Mouse (Mus musculus): ENCODE results near the gene Scn10a. TPM values are rescaled to one million over a fixed set of nuclear protein-coding genes. Genes with fewer than 3 reads are reported as not detected.

Scn10a gene
- 0.02 TPM in 1 of 2 replicates, not detected in the other for polyA plus RNA-seq (2015; fragmentation: Nextera tagmentation; extraction: Ambion mirVana)

GRCm38 (mm10) chr9:119719222-119719621 is at the start of gene Scn10a:
Gene Scn10a, minus strand, starts transcription at chr9:119719322.
- Histone ChIP-seq H3K4me1 (replicated peaks) (no peaks in the 10 kb centered on the region), H3K4me2 (no peak within 1 kb of the TSS), H3K36me3 (replicated peaks) (no peaks in the 10 kb centered on the region), H3K9ac (no peak within 1 kb of the TSS), H3K27ac (replicated peaks) (no peak within 1 kb of the TSS), H3K9me3 (replicated peaks) (no peaks in the 10 kb centered on the region), H3K27me3 (no peaks in the 10 kb centered on the region), H3K4me3 (replicated peaks) (no peak within 1 kb of the TSS)
- no peak for ATAC-seq (ENCODE audit: insufficient read depth)
- 63% methylated on average over 11 of the region's 11 CpGs for WGBS (ENCODE audit: insufficient replicate concordance)

- ATAC-seq (ENCODE audit: insufficient read depth) = no peak
- H3K27me3 ChIP-seq = no peaks in the 10 kb centered on the region
- H3K9ac ChIP-seq = no peak overlapping the region
- 28% methylated on average over 7 of the region's 7 CpGs for WGBS (ENCODE audit: insufficient replicate concordance)
- no peaks in the 10 kb centered on the region for H3K4me1 ChIP-seq (replicated peaks)
- H3K4me3 ChIP-seq (replicated peaks) = no peak overlapping the region
- H3K4me2 ChIP-seq = no peak overlapping the region
- no peak overlapping the region for H3K27ac ChIP-seq (replicated peaks)
- H3K9me3 ChIP-seq (replicated peaks) = no peaks in the 10 kb centered on the region
- H3K36me3 ChIP-seq (replicated peaks) = no peaks in the 10 kb centered on the region
Observed at GRCm38 (mm10) chr9:119768585-119768984, 49.5 kb upstream of the Scn10a start.

- H3K27me3 ChIP-seq = no peaks in the 10 kb centered on the region
- 63% methylated on average over 3 of the region's 3 CpGs for WGBS (ENCODE audit: insufficient replicate concordance)
- H3K4me3 ChIP-seq (replicated peaks) = no peak overlapping the region
- no peak for ATAC-seq (ENCODE audit: insufficient read depth)
- no peak overlapping the region for H3K9ac ChIP-seq
- H3K27ac ChIP-seq (replicated peaks) = no peak overlapping the region
- no peaks in the 10 kb centered on the region for H3K36me3 ChIP-seq (replicated peaks)
- H3K9me3 ChIP-seq (replicated peaks) = no peaks in the 10 kb centered on the region
- no peak overlapping the region for H3K4me2 ChIP-seq
- no peaks in the 10 kb centered on the region for H3K4me1 ChIP-seq (replicated peaks)
Observed at GRCm38 (mm10) chr9:119760226-119760625, 41.1 kb upstream of the Scn10a start.

GRCm38 (mm10) chr9:119759457-119759856 is 40.3 kb upstream of the Scn10a start:
- no peak for ATAC-seq (ENCODE audit: insufficient read depth)
- H3K9ac ChIP-seq = no peak overlapping the region
- no peaks in the 10 kb centered on the region for H3K27me3 ChIP-seq
- WGBS (ENCODE audit: insufficient replicate concordance) = 68% methylated on average over 1 of the region's 1 CpGs
- no peak overlapping the region for H3K27ac ChIP-seq (replicated peaks)
- H3K4me1 ChIP-seq (replicated peaks) = no peaks in the 10 kb centered on the region
- no peaks in the 10 kb centered on the region for H3K36me3 ChIP-seq (replicated peaks)
- no peak overlapping the region for H3K4me3 ChIP-seq (replicated peaks)
- H3K4me2 ChIP-seq = no peak overlapping the region
- no peaks in the 10 kb centered on the region for H3K9me3 ChIP-seq (replicated peaks)

- Histone ChIP-seq H3K27me3 (no peaks in the 10 kb centered on the region), H3K4me3 (replicated peaks) (no peak overlapping the region)
- 6% methylated on average over 5 of the region's 5 CpGs for WGBS (ENCODE audit: insufficient replicate concordance)
Observed at GRCm38 (mm10) chr9:119751507-119751906, 32.4 kb upstream of the Scn10a start.

DNA sequence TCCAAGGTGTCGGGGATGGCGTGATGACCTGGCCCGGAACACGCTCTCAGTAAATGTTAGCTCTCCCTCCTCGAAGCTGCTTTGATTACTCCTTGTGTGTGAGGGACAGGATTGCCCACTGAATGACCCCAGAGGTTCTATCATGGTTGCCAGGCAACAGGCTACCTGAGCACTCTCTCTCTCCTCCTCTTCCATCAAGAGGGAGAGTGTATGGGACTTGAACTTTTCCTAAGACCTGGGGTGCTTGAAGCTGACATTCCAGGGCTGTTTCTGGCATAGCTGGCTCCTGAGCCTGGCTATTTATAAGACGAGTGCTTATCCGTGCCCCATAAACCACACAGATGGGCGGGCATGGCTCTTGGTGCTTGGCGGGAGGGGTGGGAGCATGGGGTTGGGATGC is 30.0 kb upstream of the Scn10a start:
- no peaks in the 10 kb centered on the region for H3K27me3 ChIP-seq
- ATAC-seq (ENCODE audit: insufficient read depth) = no peak
- no peak overlapping the region for H3K9ac ChIP-seq
- H3K36me3 ChIP-seq (replicated peaks) = no peaks in the 10 kb centered on the region
- H3K4me1 ChIP-seq (replicated peaks) = peaks cover 3% of the 10 kb centered on the region; the same call in 1 of the 2 replicates
- 53% methylated on average over 9 of the region's 9 CpGs for WGBS (ENCODE audit: insufficient replicate concordance)
- H3K27ac ChIP-seq (replicated peaks) = no peak overlapping the region
- H3K4me2 ChIP-seq = no peak overlapping the region
- no peak overlapping the region for H3K4me3 ChIP-seq (replicated peaks)
- no peaks in the 10 kb centered on the region for H3K9me3 ChIP-seq (replicated peaks)

More at GRCm38 (mm10) chr9:119751507-119751906, 32.4 kb upstream of the Scn10a start:
- H3K4me1 ChIP-seq (replicated peaks) = no peaks in the 10 kb centered on the region
- H3K27ac ChIP-seq (replicated peaks) = no peak overlapping the region
- no peak for ATAC-seq (ENCODE audit: insufficient read depth)
- H3K4me2 ChIP-seq = no peak overlapping the region
- H3K9me3 ChIP-seq (replicated peaks) = no peaks in the 10 kb centered on the region
- H3K9ac ChIP-seq = no peak overlapping the region
- H3K36me3 ChIP-seq (replicated peaks) = no peaks in the 10 kb centered on the region

GRCm38 (mm10) chr9:119743900-119744299 is 24.8 kb upstream of the Scn10a start:
- WGBS (ENCODE audit: insufficient replicate concordance) = 10% methylated on average over 4 of the region's 4 CpGs
- ATAC-seq (ENCODE audit: insufficient read depth) = no peak

DNA sequence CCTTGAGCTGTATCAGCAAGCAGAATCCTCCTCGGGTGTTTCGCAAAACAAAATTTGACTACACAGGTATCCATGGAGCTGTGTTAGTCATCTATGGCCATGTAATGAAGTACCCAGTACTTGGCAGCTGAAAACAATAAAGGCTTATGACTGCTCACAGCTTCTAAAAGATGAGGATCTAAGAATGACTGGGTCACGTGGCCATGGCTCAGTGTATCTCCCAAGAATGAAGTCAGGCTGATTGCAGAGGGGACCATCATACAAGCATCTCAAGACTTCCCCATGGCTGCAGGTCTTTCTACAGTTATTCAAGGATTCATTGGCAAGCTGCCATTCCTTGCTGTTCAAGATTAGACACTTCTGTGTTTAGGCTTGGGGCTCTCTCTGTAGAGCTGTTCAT is 24.2 kb upstream of the Scn10a start:
- Histone ChIP-seq H3K27me3 (no peaks in the 10 kb centered on the region), H3K4me1 (replicated peaks) (peaks cover 11% of the 10 kb centered on the region; the same call in 1 of the 2 replicates), H3K4me3 (replicated peaks) (no peak overlapping the region), H3K27ac (replicated peaks) (no peak overlapping the region), H3K4me2 (no peak overlapping the region), H3K9ac (no peak overlapping the region), H3K9me3 (replicated peaks) (no peaks in the 10 kb centered on the region), H3K36me3 (replicated peaks) (no peaks in the 10 kb centered on the region)
- ATAC-seq (ENCODE audit: insufficient read depth) = no peak
- 46% methylated on average over 3 of the region's 3 CpGs for WGBS (ENCODE audit: insufficient replicate concordance)

More at GRCm38 (mm10) chr9:119743900-119744299, 24.8 kb upstream of the Scn10a start:
- Histone ChIP-seq H3K27ac (replicated peaks) (no peak overlapping the region), H3K27me3 (no peaks in the 10 kb centered on the region), H3K9me3 (replicated peaks) (no peaks in the 10 kb centered on the region), H3K36me3 (replicated peaks) (no peaks in the 10 kb centered on the region), H3K4me1 (replicated peaks) (peaks cover 11% of the 10 kb centered on the region; the same call in 1 of the 2 replicates), H3K4me2 (no peak overlapping the region), H3K4me3 (replicated peaks) (no peak overlapping the region), H3K9ac (no peak overlapping the region)

DNA sequence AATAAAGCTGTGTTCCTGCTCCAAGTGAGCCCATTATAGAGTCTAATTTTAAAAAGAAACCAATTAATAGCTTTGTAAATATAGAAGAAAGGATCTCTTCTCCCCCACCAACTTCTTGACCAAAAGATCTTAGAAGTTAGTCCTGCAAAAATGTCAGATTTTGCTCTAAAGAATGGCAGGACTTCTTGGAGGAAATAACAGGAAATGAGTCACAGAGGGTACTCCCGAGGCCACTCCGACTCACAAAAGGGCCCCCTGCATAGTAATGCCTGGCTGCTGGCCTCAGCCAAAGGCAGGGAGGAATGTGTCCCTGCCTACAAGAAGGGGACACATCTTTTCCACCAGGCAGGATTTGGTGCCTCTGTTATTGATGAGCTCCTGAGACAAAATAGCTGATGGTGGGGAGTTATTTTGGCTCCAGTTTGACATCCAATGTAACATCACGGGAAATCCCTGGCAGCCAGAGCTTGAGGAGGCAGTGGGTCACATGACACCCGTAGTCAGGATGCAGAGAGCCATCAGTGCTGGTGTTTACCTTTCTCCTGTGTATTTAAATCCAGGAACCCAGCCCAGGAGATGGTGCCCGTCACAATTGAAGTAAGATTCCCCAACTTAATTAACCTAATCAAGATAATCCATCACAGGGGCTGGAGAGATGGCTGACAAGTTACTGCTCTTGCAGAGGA is 22.1 kb upstream of the Scn10a start:
- no peaks in the 10 kb centered on the region for H3K27me3 ChIP-seq
- no peak overlapping the region for H3K27ac ChIP-seq (replicated peaks)
- ATAC-seq (ENCODE audit: insufficient read depth) = no peak
- no peaks in the 10 kb centered on the region for H3K9me3 ChIP-seq (replicated peaks)
- H3K4me1 ChIP-seq (replicated peaks) = peaks cover 11% of the 10 kb centered on the region; the same call in 1 of the 2 replicates
- H3K36me3 ChIP-seq (replicated peaks) = no peaks in the 10 kb centered on the region
- no peak overlapping the region for H3K9ac ChIP-seq
- H3K4me2 ChIP-seq = no peak overlapping the region
- 30% methylated on average over 5 of the region's 5 CpGs for WGBS (ENCODE audit: insufficient replicate concordance)
- H3K4me3 ChIP-seq (replicated peaks) = no peak overlapping the region

DNA sequence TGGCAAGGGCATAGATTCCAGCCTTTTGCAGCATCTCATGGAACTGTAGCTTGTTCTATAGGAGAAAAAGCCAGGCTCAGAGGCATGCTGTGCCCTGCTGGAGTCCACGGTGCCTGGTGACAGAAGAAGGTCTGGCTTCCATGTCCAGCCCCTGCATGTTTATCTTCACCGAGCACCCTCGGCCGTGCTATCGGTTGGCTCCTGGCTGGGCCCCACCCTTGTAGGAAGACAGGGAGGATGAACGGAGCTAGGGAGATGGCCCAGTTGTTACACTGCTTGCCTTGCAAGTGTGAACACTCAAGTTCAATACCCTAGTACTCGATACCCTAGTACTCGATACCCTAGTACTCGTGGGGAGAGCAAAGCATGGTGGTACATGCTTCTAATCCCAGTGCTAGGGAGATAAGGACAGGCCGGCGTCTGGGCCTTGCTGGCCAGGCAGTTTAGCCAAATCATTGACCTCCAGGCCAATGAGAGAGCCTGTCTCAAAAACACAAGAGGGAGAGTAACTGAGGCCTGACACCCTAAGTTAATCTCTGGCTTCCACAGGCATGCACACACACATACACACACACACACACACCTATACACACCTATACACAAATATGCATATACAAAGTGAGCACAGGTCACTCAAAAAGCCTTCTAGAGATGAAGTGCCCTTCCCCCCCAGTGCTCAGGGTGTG is 9.4 kb upstream of the Scn10a start:
- H3K9me3 ChIP-seq (replicated peaks) = no peaks in the 10 kb centered on the region
- H3K9ac ChIP-seq = no peak overlapping the region
- H3K4me2 ChIP-seq = peak overlapping the region; percentile 33; the same call in 1 of the 2 replicates
- no peaks in the 10 kb centered on the region for H3K36me3 ChIP-seq (replicated peaks)
- H3K4me1 ChIP-seq (replicated peaks) = peaks cover 25% of the 10 kb centered on the region
- H3K4me3 ChIP-seq (replicated peaks) = no peak overlapping the region
- no peaks in the 10 kb centered on the region for H3K27me3 ChIP-seq
- WGBS (ENCODE audit: insufficient replicate concordance) = 55% methylated on average over 11 of the region's 11 CpGs
- peak overlapping the region; percentile 72 for H3K27ac ChIP-seq (replicated peaks)
- ATAC-seq (ENCODE audit: insufficient read depth) = peak; percentile 92

- H3K4me3 ChIP-seq (replicated peaks) = no peak overlapping the region
- no peaks in the 10 kb centered on the region for H3K9me3 ChIP-seq (replicated peaks)
- no peaks in the 10 kb centered on the region for H3K27me3 ChIP-seq
- no peaks in the 10 kb centered on the region for H3K36me3 ChIP-seq (replicated peaks)
- ATAC-seq (ENCODE audit: insufficient read depth) = peak; percentile 42
- H3K27ac ChIP-seq (replicated peaks) = peak overlapping the region; percentile 24; the same call in 1 of the 2 replicates
- H3K4me2 ChIP-seq = no peak overlapping the region
- H3K9ac ChIP-seq = no peak overlapping the region
- peaks cover 25% of the 10 kb centered on the region for H3K4me1 ChIP-seq (replicated peaks)
- WGBS (ENCODE audit: insufficient replicate concordance) = 73% methylated on average over 4 of the region's 4 CpGs
Observed at GRCm38 (mm10) chr9:119726990-119727389, 7.9 kb upstream of the Scn10a start.

Measured in liver, embryonic 15.5 days (tissue).